In the genomic region with DNA sequence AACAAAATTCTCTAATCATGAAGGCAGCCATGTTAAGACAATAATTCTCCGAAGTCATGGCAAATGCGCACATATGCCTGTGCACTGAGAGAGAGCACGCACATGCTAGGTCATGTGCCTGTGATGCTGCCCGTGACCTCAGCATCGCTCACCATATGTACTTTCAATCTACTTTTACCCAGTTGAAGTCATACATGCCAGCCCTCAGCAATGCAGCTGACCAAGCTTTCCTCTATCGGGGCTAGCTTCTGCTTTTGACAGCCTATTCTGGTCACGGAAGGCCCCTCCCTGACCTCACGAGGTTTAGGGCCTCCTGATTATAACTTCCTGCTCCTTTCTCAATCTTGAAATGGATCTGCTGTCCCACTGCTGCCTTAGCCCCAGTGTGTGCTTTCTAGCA, we compare ENCODE assay signal across 13 mouse cellular contexts. TPM values are rescaled to one million over a fixed set of nuclear protein-coding genes. Genes with fewer than 3 reads are reported as not detected.
DNase-seq lines count a peak whose midpoint lies in the region; ATAC-seq and TF ChIP-seq lines count a peak whose summit lies in the region.
"Had no signal": no experiment of that assay in that cellular context is flagged by ENCODE, and none has a peak within 500 bp of the region (broad histone marks: within the 10 kb centered on the region; RNA-seq: fewer than 3 reads in every experiment).

No protein-coding gene starts in this region.

- H3K27ac ChIP-seq in midbrain, postnatal 0 days (ENCODE audit: low read depth, low read length), result no peak overlapping the region

- no peak overlapping the region for H3K4me3 ChIP-seq in midbrain, postnatal 0 days (ENCODE audit: low read depth, low read length)

- no peaks in the 10 kb centered on the region for H3K9me3 ChIP-seq in midbrain, postnatal 0 days (ENCODE audit: low read length)

- peak; percentile 54 for DNase-seq in layer of hippocampus, adult 11-12 months (ENCODE audit: low spot score)
- no peak for DNase-seq in layer of hippocampus, postnatal 36 days
- peak; percentile 61 to 71 for DNase-seq in B cell, adult 2 months
- peak; percentile 29 for DNase-seq in c-Kit-positive CD71-negative TER-119-negative erythroid progenitor cells, embryonic 14.5 days (ENCODE audit: low read depth)
- peak; percentile 85 to 86 for DNase-seq in monocyte, adult 2 months (ENCODE audit: low read depth in 1 of 2, low spot score in 2 of 2)
- DNase-seq in c-Kit-positive CD71-positive TER-119-positive erythroid progenitor cells, embryonic 14.5 days (ENCODE audit: low spot score), result no peak
- DNase-seq in midbrain, postnatal 0 days (ENCODE audit: low spot score), result no peak
- DNase-seq: cerebellum, adult 2 months; kidney, postnatal 10 days; right cerebral cortex, postnatal 4 days had no signal

- H3K4me1 ChIP-seq in midbrain, postnatal 0 days (ENCODE audit: insufficient read depth, low read length), result no peaks in the 10 kb centered on the region

- H3K36me3 ChIP-seq in midbrain, postnatal 0 days (ENCODE audit: insufficient read depth, low read length), result no peaks in the 10 kb centered on the region

- no peak overlapping the region for H3K4me2 ChIP-seq in midbrain, postnatal 0 days (ENCODE audit: low read depth, low read length, poor library complexity, severe bottlenecking)

- 93% methylated on average over 8 of the region's 8 CpGs for WGBS in midbrain, postnatal 0 days

- H3K9ac ChIP-seq in midbrain, postnatal 0 days (replicated peaks; ENCODE audit: low read length, poor library complexity, severe bottlenecking), result no peak overlapping the region

- H3K27me3 ChIP-seq in midbrain, postnatal 0 days (ENCODE audit: insufficient read depth, low read length), result no peaks in the 10 kb centered on the region

- no peak for TF ChIP-seq CTCF in midbrain, postnatal 0 days (IDR thresholded peaks at IDR 0.05)

- no peak for ATAC-seq in cerebellum, adult (ENCODE audit: insufficient number of reproducible peaks, low FRiP score, low TSS enrichment)
- no peak for ATAC-seq in midbrain, postnatal 0 days (ENCODE audit: low FRiP score)

RNA-seq across cellular contexts. Expression of a gene that starts 15.1 kb away (rescaled TPM):
- total RNA-seq in layer of hippocampus, postnatal 36 days (2021), result not detected
- total RNA-seq in midbrain, postnatal 0 days (2014; rRNA removed), result not detected in 2 replicates
- 0.10 and 0.20 TPM in 2 replicates for polyA plus RNA-seq in midbrain, postnatal 0 days (2015; fragmentation: Nextera tagmentation; extraction: Ambion mirVana)
- total RNA-seq: gastrocnemius, adult 8-10 months; MEL had no signal
- polyA plus RNA-seq: cerebellum, adult 2 months had no signal

Comparison
In these comparisons a context has a peak if more than half of its experiments do, and no peak if none do; other contexts are left out.
1. DNase-seq: peak in layer of hippocampus, adult 11-12 months (single experiment), B cell, adult 2 months (2 of 2), c-Kit-positive CD71-negative TER-119-negative erythroid progenitor cells, embryonic 14.5 days (single experiment) and monocyte, adult 2 months (2 of 2); none in layer of hippocampus, postnatal 36 days (0 of 2), c-Kit-positive CD71-positive TER-119-positive erythroid progenitor cells, embryonic 14.5 days (single experiment) and midbrain, postnatal 0 days (single experiment).